Mouse (Mus musculus): Measurements from ENCODE around the gene Zfp654. TPM values are rescaled to one million over a fixed set of nuclear protein-coding genes. Genes with fewer than 3 reads are reported as not detected.

Gene Zfp654
- polyA plus RNA-seq, 1 experiment from 2014 or later: 9.1 TPM

DNA sequence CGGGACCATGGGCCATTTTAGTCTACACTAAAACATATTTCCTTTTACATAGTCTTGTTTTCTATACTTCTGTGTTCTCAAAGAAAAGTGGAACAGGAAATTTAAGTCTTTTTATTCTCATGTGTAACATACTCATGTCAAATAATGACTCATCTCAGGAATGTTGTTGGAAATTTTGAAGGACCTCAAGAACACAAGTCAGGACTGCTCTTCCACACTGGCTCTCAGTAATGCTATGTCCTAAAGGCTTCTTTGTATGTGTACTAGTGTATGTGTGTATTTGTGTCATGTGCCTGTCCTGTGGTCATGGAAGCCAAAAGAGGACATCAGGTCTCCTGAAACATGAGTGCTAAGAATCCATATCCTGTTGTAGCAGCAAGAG, 92.2 kb downstream of the Zfp654 start:
- no peaks in the 10 kb centered on the region for H3K27me3 ChIP-seq
- WGBS: 96% methylated on average over 1 of the region's 1 CpGs
- H3K4me1 ChIP-seq (replicated peaks): no peaks in the 10 kb centered on the region
- ATAC-seq (ENCODE audit: insufficient number of reproducible peaks, insufficient read depth, low FRiP score, low TSS enrichment, low read depth): no peak
- H3K9me3 ChIP-seq: peaks cover 13% of the 10 kb centered on the region
- no peak overlapping the region for H3K4me3 ChIP-seq (replicated peaks)
- no peak overlapping the region for H3K9ac ChIP-seq (replicated peaks)
- no peak overlapping the region for H3K27ac ChIP-seq
- peaks cover 20% of the 10 kb centered on the region for H3K36me3 ChIP-seq
- no peak overlapping the region for H3K4me2 ChIP-seq

DNA sequence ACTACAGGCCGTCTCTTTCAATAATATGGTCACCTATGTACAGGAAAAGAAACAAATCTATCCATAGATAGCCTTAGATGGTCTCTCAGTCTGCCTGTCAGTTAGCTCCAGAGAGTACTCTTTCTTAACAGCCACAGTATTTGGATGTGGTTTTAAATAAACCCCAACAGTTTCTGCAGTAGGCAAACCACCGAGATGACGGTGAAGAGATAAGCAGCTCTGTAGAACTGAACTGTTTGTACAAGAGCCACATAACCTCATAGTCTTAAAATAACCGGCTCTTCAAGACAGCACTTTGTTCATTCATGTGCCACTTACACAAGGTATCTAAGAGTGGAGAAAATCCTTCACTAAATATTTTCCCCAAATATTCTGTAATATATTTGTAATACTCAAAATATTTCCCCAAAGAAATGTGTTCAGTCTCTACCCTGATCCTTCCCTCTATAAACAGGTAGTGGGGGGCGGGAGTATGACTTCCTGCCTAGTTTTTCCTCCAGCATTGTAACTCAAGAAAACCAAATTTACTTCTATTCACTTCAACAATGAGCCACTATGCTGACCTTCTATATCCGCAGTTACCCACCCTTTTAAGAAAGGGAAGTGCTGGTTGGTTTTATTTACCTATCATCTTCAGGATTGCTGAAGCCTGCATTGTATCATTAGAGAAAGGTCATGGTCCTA, 92.7 kb downstream of the Zfp654 start:
- no peak overlapping the region for H3K27ac ChIP-seq
- H3K4me3 ChIP-seq (replicated peaks): no peak overlapping the region
- 81% methylated on average over 6 of the region's 6 CpGs for WGBS
- no peaks in the 10 kb centered on the region for H3K4me1 ChIP-seq (replicated peaks)
- H3K4me2 ChIP-seq: no peak overlapping the region
- H3K27me3 ChIP-seq: no peaks in the 10 kb centered on the region
- H3K9ac ChIP-seq (replicated peaks): no peak overlapping the region
- peaks cover 17% of the 10 kb centered on the region for H3K36me3 ChIP-seq
- ATAC-seq (ENCODE audit: insufficient number of reproducible peaks, insufficient read depth, low FRiP score, low TSS enrichment, low read depth): no peak
- H3K9me3 ChIP-seq: peaks cover 13% of the 10 kb centered on the region

DNA sequence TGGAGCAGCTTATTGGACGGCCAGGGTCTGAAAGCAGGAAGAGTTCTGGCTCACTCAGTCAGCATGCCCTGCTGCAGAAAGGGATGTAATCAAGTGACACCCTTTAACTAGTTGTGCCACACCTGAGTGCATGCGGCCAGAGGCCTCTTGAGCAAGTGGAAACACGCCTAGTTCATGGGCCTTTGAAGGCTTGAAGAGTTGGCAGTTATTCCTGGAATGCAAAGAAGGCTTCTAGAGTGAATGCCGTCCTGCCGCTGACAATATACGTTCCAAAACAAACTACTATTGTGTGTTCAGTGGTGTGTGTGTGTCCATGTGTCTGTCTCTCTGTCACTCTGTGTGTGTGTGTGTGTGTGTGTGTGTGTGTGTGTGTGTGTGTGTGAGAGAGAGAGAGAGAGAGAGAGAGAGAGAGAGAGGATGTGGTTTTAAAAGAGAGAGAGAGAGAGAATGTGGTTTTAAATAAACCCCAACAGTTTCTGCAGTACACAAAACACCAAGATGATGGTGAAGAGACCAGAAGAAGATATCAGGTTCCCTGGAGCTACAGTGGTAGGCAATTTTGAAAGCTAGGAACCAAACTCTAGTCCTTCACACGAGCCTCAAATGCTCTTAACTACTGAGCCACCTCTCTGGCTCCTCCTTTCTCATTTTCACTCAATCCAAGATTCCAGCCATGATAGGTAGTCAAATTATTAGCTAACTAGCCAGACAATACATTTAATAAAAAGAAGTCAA, 93.6 kb downstream of the Zfp654 start:
- 88% methylated on average over 7 of the region's 7 CpGs for WGBS
- peaks cover 8% of the 10 kb centered on the region for H3K36me3 ChIP-seq
- no peaks in the 10 kb centered on the region for H3K27me3 ChIP-seq

DNA sequence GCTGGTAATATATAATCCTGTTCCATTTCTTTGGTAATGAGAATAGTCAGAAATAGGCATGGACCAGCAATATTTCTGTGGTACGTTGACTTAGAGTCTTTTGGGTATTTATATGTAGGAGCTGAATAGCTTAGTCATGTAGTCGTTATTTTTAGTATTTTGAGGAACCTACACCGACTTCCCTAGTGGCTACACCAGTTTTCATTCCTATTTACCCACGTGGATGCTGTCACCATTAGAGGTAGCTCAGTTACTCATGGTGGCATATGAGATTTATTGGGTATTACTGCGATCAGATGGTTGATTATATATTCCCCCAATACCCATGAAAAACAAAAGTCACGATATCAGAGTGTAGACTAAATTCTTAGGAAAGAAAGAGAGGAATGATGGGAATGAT, 95.1 kb downstream of the Zfp654 start:
- Histone ChIP-seq H3K4me3 (replicated peaks) (no peak overlapping the region), H3K27me3 (no peaks in the 10 kb centered on the region), H3K9me3 (0 out of 2 replicates have a peak, but pooled peaks cover 4% of the 10 kb centered on the region), H3K27ac (no peak overlapping the region), H3K36me3 (no peaks in the 10 kb centered on the region), H3K9ac (replicated peaks) (no peak overlapping the region), H3K4me2 (no peak overlapping the region), H3K4me1 (replicated peaks) (no peaks in the 10 kb centered on the region)
- no peak for ATAC-seq (ENCODE audit: insufficient number of reproducible peaks, insufficient read depth, low FRiP score, low TSS enrichment, low read depth)
- WGBS: 73% methylated on average over 6 of the region's 6 CpGs

More for the DNA sequence above, 93.6 kb downstream of the Zfp654 start:
- ATAC-seq (ENCODE audit: insufficient number of reproducible peaks, insufficient read depth, low FRiP score, low TSS enrichment, low read depth): no peak
- Histone ChIP-seq H3K27ac (no peak overlapping the region), H3K9ac (replicated peaks) (no peak overlapping the region), H3K4me3 (replicated peaks) (no peak overlapping the region), H3K4me2 (no peak overlapping the region), H3K9me3 (peaks cover 5% of the 10 kb centered on the region; the same call in 1 of the 2 replicates), H3K4me1 (replicated peaks) (no peaks in the 10 kb centered on the region)

DNA sequence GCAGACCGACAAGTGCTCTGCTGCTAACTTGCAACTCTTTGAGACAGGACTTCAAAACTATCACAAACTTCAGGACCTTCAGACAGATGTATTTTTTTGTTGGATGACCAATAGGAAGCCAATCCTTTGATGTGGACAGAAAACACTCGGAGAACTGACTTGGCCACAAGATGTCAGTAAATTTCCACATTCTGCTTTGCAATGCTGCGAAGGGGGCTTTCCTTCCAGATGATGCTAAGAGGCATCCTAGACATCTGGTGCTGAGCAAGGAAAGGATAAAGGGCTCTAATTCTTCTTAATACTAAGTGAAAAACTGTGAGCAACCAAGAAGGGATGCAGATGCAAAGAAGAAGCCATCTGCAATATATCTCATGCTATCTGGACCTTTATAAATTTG, 96.7 kb downstream of the Zfp654 start:
- Histone ChIP-seq H3K27me3 (no peaks in the 10 kb centered on the region), H3K9ac (replicated peaks) (no peak overlapping the region), H3K4me1 (replicated peaks) (no peaks in the 10 kb centered on the region), H3K9me3 (0 out of 2 replicates have a peak, but pooled peaks cover 4% of the 10 kb centered on the region), H3K36me3 (no peaks in the 10 kb centered on the region), H3K4me3 (replicated peaks) (no peak overlapping the region), H3K4me2 (no peak overlapping the region), H3K27ac (no peak overlapping the region)
- WGBS: 37% methylated on average over 3 of the region's 3 CpGs
- ATAC-seq (ENCODE audit: insufficient number of reproducible peaks, insufficient read depth, low FRiP score, low TSS enrichment, low read depth): no peak

DNA sequence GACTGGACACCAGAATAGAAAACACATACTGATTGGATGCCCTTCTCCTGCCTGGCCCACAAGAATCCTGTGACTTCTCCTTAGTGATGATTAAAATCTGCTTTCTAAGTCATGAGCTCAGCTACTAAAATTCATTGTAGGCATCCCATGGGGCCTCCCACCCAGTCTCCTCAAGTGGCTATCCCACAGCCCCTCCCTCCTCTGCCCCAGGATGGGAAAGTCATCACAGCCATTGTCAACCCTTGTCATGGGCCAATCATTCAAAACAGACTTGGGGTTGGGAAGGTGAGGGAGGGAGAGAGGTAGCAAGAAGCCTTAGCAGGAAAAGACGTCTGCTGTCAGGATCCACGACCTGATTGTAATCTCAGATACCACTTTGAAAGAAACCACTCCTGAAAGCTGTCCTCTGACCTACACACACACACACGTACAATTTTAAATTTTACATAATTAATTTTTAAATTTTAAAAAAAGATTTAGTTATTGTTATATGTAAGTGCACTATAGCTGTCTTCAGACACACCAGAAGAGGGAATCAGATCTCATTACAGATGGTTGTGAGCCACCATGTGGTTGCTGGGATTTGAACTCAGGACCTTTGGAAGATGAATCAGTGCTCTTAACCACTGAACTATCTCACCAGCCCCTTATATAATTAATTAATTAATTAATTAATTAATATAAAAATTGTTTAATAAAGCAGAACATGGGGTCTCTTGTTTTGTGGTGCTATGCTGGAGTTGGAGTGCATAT, 97.3 kb downstream of the Zfp654 start:
- H3K36me3 ChIP-seq: no peaks in the 10 kb centered on the region
- WGBS: 62% methylated on average over 3 of the region's 3 CpGs
- no peak overlapping the region for H3K9ac ChIP-seq (replicated peaks)
- H3K27ac ChIP-seq: no peak overlapping the region
- no peaks in the 10 kb centered on the region for H3K27me3 ChIP-seq
- H3K4me3 ChIP-seq (replicated peaks): no peak overlapping the region
- H3K9me3 ChIP-seq: 0 out of 2 replicates have a peak, but pooled peaks cover 4% of the 10 kb centered on the region
- ATAC-seq (ENCODE audit: insufficient number of reproducible peaks, insufficient read depth, low FRiP score, low TSS enrichment, low read depth): no peak
- H3K4me2 ChIP-seq: no peak overlapping the region
- no peaks in the 10 kb centered on the region for H3K4me1 ChIP-seq (replicated peaks)

DNA sequence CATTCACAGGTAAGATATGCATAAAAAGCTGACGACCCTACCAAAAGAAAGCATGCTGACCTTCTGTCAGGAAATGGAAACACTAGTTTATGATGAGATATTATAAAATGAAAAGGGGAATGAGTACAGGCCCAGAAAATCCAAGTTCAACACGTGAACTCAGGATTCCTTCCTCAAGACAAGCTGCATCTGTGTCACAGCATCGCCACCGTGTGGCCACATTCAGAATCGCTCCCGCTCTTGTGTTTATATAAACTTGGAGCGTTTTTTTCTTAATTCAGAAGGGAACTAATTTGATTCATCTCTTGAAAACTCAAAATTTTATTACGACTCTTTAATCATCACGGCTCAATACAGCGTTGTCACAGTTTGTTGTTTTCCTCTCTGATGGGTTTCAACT, 103.2 kb downstream of the Zfp654 start:
- Histone ChIP-seq H3K9me3 (no peaks in the 10 kb centered on the region), H3K9ac (replicated peaks) (no peak overlapping the region), H3K27ac (no peak overlapping the region), H3K4me2 (no peak overlapping the region), H3K36me3 (no peaks in the 10 kb centered on the region), H3K4me3 (replicated peaks) (no peak overlapping the region), H3K27me3 (no peaks in the 10 kb centered on the region), H3K4me1 (replicated peaks) (no peaks in the 10 kb centered on the region)
- 9% methylated on average over 10 of the region's 10 CpGs for WGBS
- ATAC-seq (ENCODE audit: insufficient number of reproducible peaks, insufficient read depth, low FRiP score, low TSS enrichment, low read depth): no peak

DNA sequence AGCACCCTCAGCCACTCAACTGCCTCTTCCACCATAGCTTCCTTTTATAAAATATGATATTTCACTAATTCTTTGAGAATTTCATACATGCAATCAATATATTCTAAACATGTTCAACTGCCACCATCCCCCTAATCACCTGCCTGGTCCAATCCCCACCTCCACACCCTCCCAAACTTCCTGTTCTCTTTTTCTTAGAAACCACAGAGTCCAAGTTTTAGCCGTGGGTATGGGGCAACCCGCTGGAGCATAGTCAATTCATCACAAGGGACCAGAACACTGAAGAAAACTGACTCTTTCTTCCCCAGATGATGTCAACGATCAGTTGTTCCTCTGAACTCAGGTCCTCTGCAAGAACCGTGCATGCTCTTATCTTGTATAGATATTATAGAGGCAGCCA, 106.4 kb downstream of the Zfp654 start:
- ATAC-seq (ENCODE audit: insufficient number of reproducible peaks, insufficient read depth, low FRiP score, low TSS enrichment, low read depth): no peak
- Histone ChIP-seq H3K4me1 (replicated peaks) (no peaks in the 10 kb centered on the region), H3K27me3 (no peaks in the 10 kb centered on the region), H3K36me3 (no peaks in the 10 kb centered on the region), H3K4me2 (no peak overlapping the region), H3K9ac (replicated peaks) (no peak overlapping the region), H3K9me3 (no peaks in the 10 kb centered on the region), H3K27ac (no peak overlapping the region), H3K4me3 (replicated peaks) (no peak overlapping the region)
- 88% methylated on average over 4 of the region's 4 CpGs for WGBS

DNA sequence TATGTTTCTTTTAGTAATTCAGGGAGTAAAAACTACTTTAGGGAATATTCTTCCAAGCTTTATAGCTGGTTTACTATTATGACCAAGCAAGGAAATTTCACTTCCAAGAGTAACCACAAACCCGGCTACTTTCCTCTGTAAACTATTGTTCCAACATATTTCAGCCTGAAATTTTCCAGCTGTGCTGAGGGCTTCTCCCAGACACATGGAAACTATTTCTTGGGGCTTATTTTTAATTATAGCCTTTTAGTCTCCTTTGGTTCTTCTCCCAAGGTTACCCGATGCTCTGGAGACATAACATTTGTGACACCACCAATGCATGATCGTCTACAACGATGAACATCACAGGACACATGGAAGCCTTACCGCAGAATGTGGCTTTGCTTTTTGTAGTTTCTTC, 114.2 kb downstream of the Zfp654 start:
- Histone ChIP-seq H3K9ac (replicated peaks) (no peak overlapping the region), H3K36me3 (no peaks in the 10 kb centered on the region), H3K4me3 (replicated peaks) (no peak overlapping the region), H3K4me2 (no peak overlapping the region), H3K4me1 (replicated peaks) (no peaks in the 10 kb centered on the region), H3K27ac (no peak overlapping the region), H3K27me3 (no peaks in the 10 kb centered on the region), H3K9me3 (no peaks in the 10 kb centered on the region)
- ATAC-seq (ENCODE audit: insufficient number of reproducible peaks, insufficient read depth, low FRiP score, low TSS enrichment, low read depth): no peak
- WGBS: 64% methylated on average over 5 of the region's 5 CpGs
